Mouse (Mus musculus): ENCODE results near the gene Tmem106a.
"Not testable (repeated sequence)": the region's sequence is repeated elsewhere in the genome, so short reads cannot be mapped to it uniquely, and the experiment has no call there.

The Tmem106a gene

GRCm38 (mm10) chr11:101599156-101599555 lies 17.1 kb downstream of the Tmem106a start, which contains the start of gene Gm11634:
Gene Gm11634, minus strand, starts transcription at chr11:101599256.
- CTCF ChIA-PET: no interaction called here

GRCm38 (mm10) chr11:101602491-101602890 lies 20.4 kb downstream of the Tmem106a start:
- CTCF ChIA-PET: no interaction called here

GRCm38 (mm10) chr11:101604116-101604515 lies 22.1 kb downstream of the Tmem106a start:
- CTCF ChIA-PET: no interaction called here

- CTCF ChIA-PET: not testable (repeated sequence)
Measured at GRCm38 (mm10) chr11:101604531-101605453, 22.8 kb downstream of the Tmem106a start.

GRCm38 (mm10) chr11:101607134-101607533 lies 25.1 kb downstream of the Tmem106a start:
- CTCF ChIA-PET: not testable (repeated sequence)

- CTCF ChIA-PET: no interaction called here
Measured at GRCm38 (mm10) chr11:101610445-101610844, 28.4 kb downstream of the Tmem106a start.

GRCm38 (mm10) chr11:101613596-101613995 lies 31.6 kb downstream of the Tmem106a start:
- CTCF ChIA-PET: no interaction called here

- CTCF ChIA-PET: no interaction called here
Measured at GRCm38 (mm10) chr11:101614116-101614515, 32.1 kb downstream of the Tmem106a start.

- CTCF ChIA-PET: interaction anchor here (0.5 kb wide), 1 partner anchor 19 kb away, joined by 3 read pairs; no protein-coding TSS in a partner anchor
Measured at GRCm38 (mm10) chr11:101615380-101615779, 33.3 kb downstream of the Tmem106a start.

GRCm38 (mm10) chr11:101616104-101616503 lies 34.1 kb downstream of the Tmem106a start:
- CTCF ChIA-PET: interaction anchor here (0.5 kb wide), 2 partner anchors 18 to 830 kb away, joined by 3 read pairs; no protein-coding TSS in a partner anchor

- CTCF ChIA-PET: no interaction called here
Measured at GRCm38 (mm10) chr11:101616948-101617767, 35.1 kb downstream of the Tmem106a start.

- CTCF ChIA-PET: no interaction called here
Measured at GRCm38 (mm10) chr11:101617849-101618248, 35.8 kb downstream of the Tmem106a start.

GRCm38 (mm10) chr11:101618596-101618995 lies 36.6 kb downstream of the Tmem106a start:
- CTCF ChIA-PET: no interaction called here

- CTCF ChIA-PET: not testable (repeated sequence)
Measured at GRCm38 (mm10) chr11:101620022-101620655, 38.1 kb downstream of the Tmem106a start.

- CTCF ChIA-PET: no interaction called here
Measured at GRCm38 (mm10) chr11:101626649-101626994, 44.6 kb downstream of the Tmem106a start.

GRCm38 (mm10) chr11:101626995-101627856 lies 45.2 kb downstream of the Tmem106a start, which contains the start of gene Rdm1:
Gene Rdm1, plus strand, starts transcription at chr11:101627195.
- CTCF ChIA-PET: interaction anchor here (0.6 to 0.7 kb wide), 2 partner anchors 13 to 43 kb away, joined by 3 to 4 read pairs; no protein-coding TSS in a partner anchor

GRCm38 (mm10) chr11:101627857-101628559 lies 46.0 kb downstream of the Tmem106a start:
- CTCF ChIA-PET: interaction anchor here (0.6 to 0.7 kb wide), 3 partner anchors 12 to 44 kb away, joined by 4 to 5 read pairs (median 4); no protein-coding TSS in a partner anchor

- CTCF ChIA-PET: interaction anchor here (0.6 kb wide), 2 partner anchors 11 to 29 kb away, joined by 4 to 5 read pairs; no protein-coding TSS in a partner anchor
Measured at GRCm38 (mm10) chr11:101628733-101629417, 46.8 kb downstream of the Tmem106a start.

GRCm38 (mm10) chr11:101635660-101636059 lies 53.6 kb downstream of the Tmem106a start:
- CTCF ChIA-PET: no interaction called here

Measured in spleen, embryonic (tissue).